Mouse (Mus musculus) kidney, embryonic 14.5 days (tissue): ENCODE measurements around the gene Car4. TPM values are rescaled to one million over a fixed set of nuclear protein-coding genes. Genes with fewer than 3 reads are reported as not detected.

Experiments
- ATAC-seq: fragments of 200-750 bp; cut with Nextera tagmentation; 2 replicates; pipeline ENCODE4 v1.8.0; 2017; ENCODE audit warnings: moderate number of reproducible peaks, mild to moderate bottlenecking, moderate TSS enrichment, moderate library complexity; ENCODE audit not compliant: low FRiP score, low TSS enrichment
- H3K27ac ChIP-seq: fragments of 300-500 bp; sonication (generic); 2 replicates; pipeline ENCODE4 v1.5.1; 2014; ENCODE audit warnings: low read depth, mild to moderate bottlenecking, low read length, moderate library complexity, mixed read lengths
- H3K27me3 ChIP-seq: fragments of 300-500 bp; sonication (generic); 2 replicates; pipeline ENCODE4 v1.6.1; 2014; ENCODE audit warnings: mild to moderate bottlenecking, low read length; ENCODE audit not compliant: control insufficient read depth, insufficient read depth
- H3K36me3 ChIP-seq: fragments of 300-500 bp; sonication (generic); 2 replicates; pipeline ENCODE4 v1.6.1; 2014; ENCODE audit warnings: low read length, mixed read lengths; ENCODE audit not compliant: control insufficient read depth, insufficient read depth
- H3K4me1 ChIP-seq: fragments of 300-500 bp; sonication (generic); 2 replicates; pipeline ENCODE4 v1.6.1; 2014; ENCODE audit warnings: low read length, mixed read lengths; ENCODE audit not compliant: control insufficient read depth, insufficient read depth
- H3K4me2 ChIP-seq: fragments of 300-500 bp; sonication (generic); replicated peaks from 2 replicates; pipeline ENCODE4 v1.6.1; 2014; ENCODE audit warnings: low read depth, mild to moderate bottlenecking, low read length
- H3K4me3 ChIP-seq: fragments of 300-500 bp; sonication (generic); 2 replicates; pipeline ENCODE4 v1.5.1; 2014; ENCODE audit warnings: mild to moderate bottlenecking, low read length
- H3K9ac ChIP-seq: fragments of 300-500 bp; sonication (generic); 2 replicates; pipeline ENCODE4 v1.6.1; 2014; ENCODE audit warnings: low read depth, mild to moderate bottlenecking, low read length, moderate library complexity
- H3K9me3 ChIP-seq: fragments of 300-500 bp; sonication (generic); 2 replicates; pipeline ENCODE4 v1.6.1; 2016; ENCODE audit warnings: low read length; ENCODE audit not compliant: control insufficient read depth
- WGBS: fragments of 180-500 bp; shearing (Covaris S2); extraction: QIAGEN DNeasy Blood & Tissue Kit; methylation state at CpG from one replicate; pipeline ENCODE4 v1.1.7; 2014; 5-methylcytosine and 5-hydroxymethylcytosine counted together
- polyA plus RNA-seq: library from polyadenylated mRNA; unstranded; fragments of >200 nt; fragmentation: Nextera tagmentation; extraction: Ambion mirVana; gene quantifications from 2 replicates; pipeline ENCODE4 v1.2.1, GENCODE M21; 2014

The Car4 gene
- polyA plus RNA-seq, 1 experiment from 2014 or later = 58.6 TPM

GRCm38 (mm10) chr11:84948526-84948925 is 9.1 kb upstream of the Car4 start:
- Histone ChIP-seq H3K27me3 (peaks cover 12% of the 10 kb centered on the region), H3K4me3 (no peak overlapping the region), H3K27ac (no peak overlapping the region), H3K9ac (no peak overlapping the region), H3K4me1 (no peaks in the 10 kb centered on the region), H3K4me2 (no peak overlapping the region), H3K36me3 (no peaks in the 10 kb centered on the region), H3K9me3 (no peaks in the 10 kb centered on the region)
- ATAC-seq = no peak
- 48% methylated on average over 3 of the region's 3 CpGs for WGBS

DNA sequence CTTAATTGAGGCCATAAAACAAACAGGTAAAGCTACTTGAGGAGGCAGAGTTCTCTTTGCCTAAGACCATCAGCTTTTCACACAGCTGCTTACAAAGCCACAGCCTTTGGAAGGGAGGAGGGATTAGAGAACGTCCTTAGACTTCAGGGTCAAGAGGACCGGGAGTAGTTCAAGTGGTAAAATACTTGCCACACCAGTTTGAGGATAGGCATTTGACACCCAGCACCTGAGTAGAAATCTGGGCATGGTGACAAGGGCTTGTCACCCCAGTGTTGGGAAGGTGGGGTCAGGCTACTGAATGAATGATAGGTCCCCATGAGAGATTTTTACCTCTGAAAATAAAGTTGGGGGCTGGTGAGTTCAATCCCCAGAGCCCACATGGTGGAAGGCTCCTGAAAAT is 5.0 kb upstream of the Car4 start:
- no peak overlapping the region for H3K4me2 ChIP-seq
- no peaks in the 10 kb centered on the region for H3K9me3 ChIP-seq
- no peak overlapping the region for H3K27ac ChIP-seq
- no peaks in the 10 kb centered on the region for H3K36me3 ChIP-seq
- peaks cover 6% of the 10 kb centered on the region for H3K4me1 ChIP-seq
- H3K27me3 ChIP-seq = peaks cover 13% of the 10 kb centered on the region; the same call in 1 of the 2 replicates
- H3K4me3 ChIP-seq = no peak overlapping the region
- WGBS = 16% methylated on average over 2 of the region's 2 CpGs
- H3K9ac ChIP-seq = no peak overlapping the region
- no peak for ATAC-seq

DNA sequence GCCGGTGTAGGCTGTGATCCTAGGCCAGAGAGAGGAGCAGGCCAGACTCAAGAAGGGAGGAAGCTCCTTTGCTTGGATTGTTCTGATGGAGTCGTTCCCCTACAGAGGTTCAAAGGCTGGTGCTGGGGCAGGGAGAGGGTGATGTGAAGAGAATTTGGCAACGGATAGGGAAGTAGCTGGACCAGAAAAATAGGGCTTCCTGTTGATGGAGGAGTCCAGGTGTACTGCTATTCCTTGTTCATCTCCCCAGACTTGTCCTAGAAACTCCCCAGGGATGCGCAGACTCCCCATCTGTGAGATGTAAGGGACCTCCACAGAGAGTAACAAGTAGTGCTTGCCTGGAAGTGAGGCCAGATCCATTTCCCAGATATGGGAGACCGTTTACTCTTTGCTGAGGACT is 1.2 kb upstream of the Car4 start:
- H3K4me1 ChIP-seq = peaks cover 17% of the 10 kb centered on the region
- peak overlapping the region; percentile 42; the same call in 1 of the 2 replicates for H3K27ac ChIP-seq
- no peak overlapping the region for H3K4me3 ChIP-seq
- no peaks in the 10 kb centered on the region for H3K36me3 ChIP-seq
- no peaks in the 10 kb centered on the region for H3K9me3 ChIP-seq
- H3K4me2 ChIP-seq = no peak overlapping the region
- no peak for ATAC-seq
- peaks cover 16% of the 10 kb centered on the region; the same call in 1 of the 2 replicates for H3K27me3 ChIP-seq
- WGBS = 23% methylated on average over 5 of the region's 5 CpGs
- H3K9ac ChIP-seq = no peak overlapping the region

- Histone ChIP-seq H3K36me3 (no peaks in the 10 kb centered on the region), H3K27ac (no peak overlapping the region), H3K9me3 (no peaks in the 10 kb centered on the region), H3K4me3 (peak overlapping the region; percentile 36), H3K4me1 (peaks cover 17% of the 10 kb centered on the region), H3K27me3 (peaks cover 16% of the 10 kb centered on the region; the same call in 1 of the 2 replicates), H3K4me2 (peak overlapping the region; percentile 53), H3K9ac (no peak overlapping the region)
- ATAC-seq = no peak
- 7% methylated on average over 15 of the region's 15 CpGs for WGBS
These were observed 415 bp upstream of the Car4 start for GRCm38 (mm10) chr11:84957171-84957570.

DNA sequence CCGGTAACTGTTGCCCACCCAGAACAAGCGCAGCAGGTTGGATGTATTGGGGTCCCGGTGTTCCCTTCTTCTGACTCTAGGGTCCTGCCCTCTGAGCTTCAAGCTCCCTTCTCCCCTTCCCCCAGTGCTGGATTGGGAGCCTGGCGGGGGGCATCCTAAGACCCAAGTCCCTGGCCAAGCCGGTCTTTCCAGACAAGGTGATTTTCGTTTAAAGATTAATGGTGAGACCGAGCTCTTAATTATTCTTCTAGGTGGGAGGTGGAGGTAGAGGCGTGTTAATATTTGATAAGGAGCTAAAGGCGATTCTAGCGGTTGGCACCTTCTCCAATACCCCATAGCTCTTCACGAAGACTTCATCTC is 665 bp downstream of the Car4 start:
- H3K27ac ChIP-seq = no peak overlapping the region
- H3K4me3 ChIP-seq = peak overlapping the region; percentile 36
- 5% methylated on average over 11 of the region's 11 CpGs for WGBS
- H3K27me3 ChIP-seq = peaks cover 16% of the 10 kb centered on the region; the same call in 1 of the 2 replicates
- no peaks in the 10 kb centered on the region for H3K9me3 ChIP-seq
- 0 out of 2 replicates have a peak, but pooled peaks have one; percentile 14 for ATAC-seq
- peaks cover 17% of the 10 kb centered on the region for H3K4me1 ChIP-seq
- H3K36me3 ChIP-seq = no peaks in the 10 kb centered on the region
- H3K9ac ChIP-seq = no peak overlapping the region
- H3K4me2 ChIP-seq = peak overlapping the region; percentile 53

GRCm38 (mm10) chr11:84959181-84959580 is 1.6 kb downstream of the Car4 start:
- Histone ChIP-seq H3K9me3 (no peaks in the 10 kb centered on the region), H3K27ac (no peak overlapping the region), H3K4me2 (peak overlapping the region; percentile 6; the same call in 1 of the 2 replicates), H3K4me1 (peaks cover 17% of the 10 kb centered on the region), H3K27me3 (peaks cover 16% of the 10 kb centered on the region; the same call in 1 of the 2 replicates), H3K36me3 (no peaks in the 10 kb centered on the region), H3K4me3 (no peak overlapping the region), H3K9ac (no peak overlapping the region)
- 37% methylated on average over 5 of the region's 5 CpGs for WGBS
- ATAC-seq = peak; percentile 47; the same call in 1 of the 2 replicates

- Histone ChIP-seq H3K4me2 (peak overlapping the region; percentile 6), H3K4me3 (no peak overlapping the region), H3K27me3 (peaks cover 16% of the 10 kb centered on the region; the same call in 1 of the 2 replicates), H3K9ac (no peak overlapping the region; the same call in 1 of the 2 replicates), H3K9me3 (no peaks in the 10 kb centered on the region), H3K36me3 (no peaks in the 10 kb centered on the region), H3K4me1 (peaks cover 17% of the 10 kb centered on the region), H3K27ac (no peak overlapping the region)
- no peak for ATAC-seq
- 3% methylated on average over 9 of the region's 9 CpGs for WGBS
These were observed 2.2 kb downstream of the Car4 start for GRCm38 (mm10) chr11:84959701-84960181.

- H3K4me1 ChIP-seq = peaks cover 17% of the 10 kb centered on the region
- H3K9ac ChIP-seq = no peak overlapping the region; the same call in 1 of the 2 replicates
- no peak for ATAC-seq
- no peak overlapping the region for H3K4me3 ChIP-seq
- peaks cover 16% of the 10 kb centered on the region; the same call in 1 of the 2 replicates for H3K27me3 ChIP-seq
- no peaks in the 10 kb centered on the region for H3K9me3 ChIP-seq
- no peak overlapping the region for H3K27ac ChIP-seq
- no peaks in the 10 kb centered on the region for H3K36me3 ChIP-seq
- WGBS = 41% methylated on average over 3 of the region's 3 CpGs
- peak overlapping the region; percentile 6; the same call in 1 of the 2 replicates for H3K4me2 ChIP-seq
These were observed 2.7 kb downstream of the Car4 start for GRCm38 (mm10) chr11:84960291-84960690.

GRCm38 (mm10) chr11:84960780-84961179 is 3.2 kb downstream of the Car4 start:
- H3K4me1 ChIP-seq = peaks cover 17% of the 10 kb centered on the region
- H3K9ac ChIP-seq = no peak overlapping the region
- peaks cover 16% of the 10 kb centered on the region; the same call in 1 of the 2 replicates for H3K27me3 ChIP-seq
- 73% methylated on average over 6 of the region's 6 CpGs for WGBS
- no peak overlapping the region for H3K4me2 ChIP-seq
- H3K9me3 ChIP-seq = no peaks in the 10 kb centered on the region
- no peak for ATAC-seq
- no peak overlapping the region for H3K27ac ChIP-seq
- no peak overlapping the region for H3K4me3 ChIP-seq
- H3K36me3 ChIP-seq = no peaks in the 10 kb centered on the region
